Mouse (Mus musculus): Measurements from ENCODE around the gene Dapk1. TPM values are rescaled to one million over a fixed set of nuclear protein-coding genes. Genes with fewer than 3 reads are reported as not detected.

Gene Dapk1
- polyA plus RNA-seq, 1 experiment from 2014 or later, result 54.7 TPM

DNA sequence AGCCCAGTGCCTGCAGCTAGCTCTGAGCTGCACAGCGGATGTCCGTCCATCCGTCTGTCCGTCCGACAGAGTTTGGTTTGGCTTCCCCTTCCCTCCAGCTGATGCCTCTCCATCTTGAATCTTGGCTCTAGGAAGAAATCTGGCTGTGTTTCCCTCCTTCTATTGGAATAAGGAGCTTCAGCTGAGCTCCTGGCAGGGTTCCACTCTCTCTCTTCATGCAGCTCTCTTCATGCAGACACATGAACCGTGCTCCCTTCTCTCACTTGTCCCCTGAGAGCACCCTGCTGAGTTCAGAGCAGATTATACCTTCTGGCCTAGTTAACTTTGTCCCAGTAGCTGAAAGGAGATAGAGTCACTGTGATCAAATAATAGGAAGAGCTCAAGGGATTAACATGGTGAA lies 83.5 kb downstream of the Dapk1 start:
- no peaks in the 10 kb centered on the region for H3K9me3 ChIP-seq
- no peak overlapping the region for H3K4me2 ChIP-seq (replicated peaks)
- H3K27ac ChIP-seq (replicated peaks), result peak overlapping the region; percentile 80
- H3K4me1 ChIP-seq, result peaks cover 48% of the 10 kb centered on the region
- H3K9ac ChIP-seq (replicated peaks), result no peak overlapping the region
- WGBS, result 32% methylated on average over 6 of the region's 6 CpGs
- no peak overlapping the region for H3K4me3 ChIP-seq
- ATAC-seq (replicated peaks), result peak; percentile 14; the same call in 1 of the 2 replicates
- no peaks in the 10 kb centered on the region for H3K27me3 ChIP-seq
- no peaks in the 10 kb centered on the region for H3K36me3 ChIP-seq

DNA sequence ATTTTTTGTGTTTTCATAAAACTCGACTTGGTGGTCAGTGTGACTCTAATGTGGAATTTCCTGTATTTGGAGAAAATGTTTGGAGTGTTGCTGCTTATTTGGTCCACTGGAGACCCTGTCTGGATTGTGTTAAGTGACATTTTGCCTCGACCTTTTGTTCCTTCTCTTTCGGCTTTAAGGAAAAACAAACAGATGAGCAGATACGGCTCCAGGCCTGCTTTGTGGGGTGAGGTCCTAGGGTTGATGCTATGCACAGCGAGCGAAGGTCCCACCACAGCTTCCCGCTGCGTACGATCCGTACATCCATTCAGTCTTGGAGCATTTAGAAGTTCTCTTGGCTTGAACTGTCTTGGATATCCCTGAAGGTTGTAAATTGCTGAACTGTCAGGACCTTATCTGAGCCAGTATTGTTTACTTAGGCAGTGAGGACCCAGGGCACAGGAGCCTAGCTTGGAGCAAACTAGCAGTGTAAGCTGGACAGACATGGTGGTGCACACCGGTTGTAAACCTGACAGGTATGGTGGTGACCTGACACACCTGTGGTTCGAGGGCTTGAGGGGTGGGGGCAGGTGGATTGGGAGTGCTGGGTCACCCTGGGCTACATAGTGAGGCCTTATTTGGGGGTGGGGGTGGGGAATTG lies 84.4 kb downstream of the Dapk1 start:
- no peaks in the 10 kb centered on the region for H3K36me3 ChIP-seq
- H3K9me3 ChIP-seq, result no peaks in the 10 kb centered on the region
- H3K27me3 ChIP-seq, result no peaks in the 10 kb centered on the region
- ATAC-seq (replicated peaks), result no peak
- H3K4me1 ChIP-seq, result peaks cover 48% of the 10 kb centered on the region
- H3K9ac ChIP-seq (replicated peaks), result no peak overlapping the region
- no peak overlapping the region for H3K4me2 ChIP-seq (replicated peaks)
- H3K4me3 ChIP-seq, result no peak overlapping the region
- WGBS, result 78% methylated on average over 12 of the region's 12 CpGs
- peak overlapping the region; percentile 80; the same call in 1 of the 2 replicates for H3K27ac ChIP-seq (replicated peaks)

DNA sequence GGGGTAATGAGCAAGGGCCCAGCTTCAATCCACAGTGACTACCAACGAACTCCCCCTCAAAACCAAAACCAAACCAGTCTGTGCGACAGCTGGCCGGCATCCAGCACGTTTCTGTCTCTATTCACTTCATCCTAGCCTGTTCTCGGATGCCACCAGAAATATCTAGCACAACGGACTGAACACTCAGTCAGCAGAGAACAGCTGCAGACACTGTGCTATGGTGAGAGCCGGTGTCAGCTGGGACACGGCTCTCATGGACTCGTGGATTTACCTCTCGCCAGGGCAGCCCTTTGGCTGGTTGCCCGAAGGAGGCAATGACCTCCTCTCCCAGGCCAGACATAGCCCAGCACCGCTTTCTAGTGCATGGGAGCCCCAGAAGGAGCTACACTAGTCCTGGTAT lies 85.2 kb downstream of the Dapk1 start:
- H3K4me3 ChIP-seq, result no peak overlapping the region
- no peaks in the 10 kb centered on the region for H3K9me3 ChIP-seq
- no peak overlapping the region for H3K9ac ChIP-seq (replicated peaks)
- H3K4me1 ChIP-seq, result peaks cover 48% of the 10 kb centered on the region
- ATAC-seq (replicated peaks), result no peak
- no peaks in the 10 kb centered on the region for H3K27me3 ChIP-seq
- no peaks in the 10 kb centered on the region for H3K36me3 ChIP-seq
- WGBS, result 42% methylated on average over 12 of the region's 12 CpGs
- H3K27ac ChIP-seq (replicated peaks), result 0 out of 2 replicates have a peak overlapping the region, but pooled peaks have one; percentile 2
- no peak overlapping the region for H3K4me2 ChIP-seq (replicated peaks)

DNA sequence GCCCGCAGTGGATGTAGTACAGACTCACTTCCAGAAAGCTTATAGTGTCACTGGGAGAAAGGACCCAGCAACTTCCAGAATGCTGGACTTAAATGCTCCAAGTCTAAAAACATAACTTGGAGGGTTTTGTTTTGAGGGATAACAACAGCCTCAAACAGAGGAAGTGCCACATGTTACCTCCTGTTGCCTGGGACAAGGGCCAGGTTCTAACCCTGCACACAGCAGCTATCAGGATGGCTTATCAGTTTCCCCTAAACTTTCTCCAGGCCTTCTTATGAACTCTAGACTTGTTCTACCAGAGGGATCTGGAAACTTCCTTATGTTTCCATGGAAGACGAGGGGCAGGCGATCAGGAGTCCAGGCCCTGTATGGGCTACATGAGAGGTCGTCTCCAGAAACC lies 85.7 kb downstream of the Dapk1 start:
- peaks cover 48% of the 10 kb centered on the region for H3K4me1 ChIP-seq
- 97% methylated on average over 4 of the region's 4 CpGs for WGBS
- no peak overlapping the region for H3K4me2 ChIP-seq (replicated peaks)

DNA sequence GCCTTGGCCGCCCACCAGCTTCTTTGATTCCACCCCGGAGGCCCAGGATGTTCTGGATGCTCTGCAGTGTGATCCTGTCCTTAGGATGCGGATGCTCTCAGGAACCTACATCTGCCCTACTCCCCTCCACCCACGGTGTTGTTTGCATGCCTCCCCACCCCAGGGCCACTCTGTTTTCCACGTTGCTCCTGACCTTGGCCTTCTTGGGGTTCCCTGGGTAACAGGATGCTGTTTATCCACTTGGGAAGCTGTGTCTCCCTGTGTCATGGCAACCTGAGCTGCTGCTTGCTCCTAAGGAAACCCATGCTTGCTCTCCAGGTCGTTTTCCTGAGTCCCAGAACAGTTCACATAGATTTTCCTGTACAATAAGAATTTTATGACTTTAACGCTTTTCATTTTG lies 86.1 kb downstream of the Dapk1 start:
- Histone ChIP-seq H3K27ac (replicated peaks) (no peak overlapping the region), H3K27me3 (no peaks in the 10 kb centered on the region), H3K9me3 (no peaks in the 10 kb centered on the region), H3K9ac (replicated peaks) (no peak overlapping the region), H3K4me2 (replicated peaks) (no peak overlapping the region), H3K4me1 (peaks cover 48% of the 10 kb centered on the region), H3K36me3 (no peaks in the 10 kb centered on the region), H3K4me3 (no peak overlapping the region)
- ATAC-seq (replicated peaks), result no peak
- WGBS, result 81% methylated on average over 7 of the region's 7 CpGs

More for the DNA sequence above, 85.7 kb downstream of the Dapk1 start:
- Histone ChIP-seq H3K9me3 (no peaks in the 10 kb centered on the region), H3K27ac (replicated peaks) (0 out of 2 replicates have a peak overlapping the region, but pooled peaks have one; percentile 2), H3K4me3 (no peak overlapping the region), H3K9ac (replicated peaks) (no peak overlapping the region), H3K27me3 (no peaks in the 10 kb centered on the region), H3K36me3 (no peaks in the 10 kb centered on the region)
- no peak for ATAC-seq (replicated peaks)

DNA sequence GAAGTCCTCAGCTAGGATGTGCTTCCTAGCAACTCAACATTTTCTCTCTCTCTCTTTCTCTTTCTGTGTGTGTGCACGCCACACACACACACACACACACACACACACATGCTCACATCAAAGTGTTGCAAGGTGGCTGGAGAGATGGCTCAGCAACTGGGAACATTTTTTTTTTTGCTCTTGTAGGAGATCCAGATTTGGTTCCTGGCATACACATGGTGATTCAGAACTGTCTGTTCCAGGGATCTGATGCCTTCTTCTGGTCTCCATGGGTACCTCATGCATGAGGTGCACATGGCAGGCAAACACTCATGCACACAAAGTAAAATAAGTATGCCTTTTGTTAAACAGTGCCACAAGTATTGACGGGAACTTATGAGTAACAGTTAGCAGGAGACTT lies 89.2 kb downstream of the Dapk1 start:
- no peak overlapping the region for H3K9ac ChIP-seq (replicated peaks)
- no peaks in the 10 kb centered on the region for H3K36me3 ChIP-seq
- no peak overlapping the region for H3K4me2 ChIP-seq (replicated peaks)
- H3K9me3 ChIP-seq, result no peaks in the 10 kb centered on the region
- no peak overlapping the region for H3K4me3 ChIP-seq
- 98% methylated on average over 2 of the region's 2 CpGs for WGBS
- peaks cover 41% of the 10 kb centered on the region for H3K4me1 ChIP-seq
- H3K27ac ChIP-seq (replicated peaks), result no peak overlapping the region
- H3K27me3 ChIP-seq, result no peaks in the 10 kb centered on the region
- ATAC-seq (replicated peaks), result no peak

DNA sequence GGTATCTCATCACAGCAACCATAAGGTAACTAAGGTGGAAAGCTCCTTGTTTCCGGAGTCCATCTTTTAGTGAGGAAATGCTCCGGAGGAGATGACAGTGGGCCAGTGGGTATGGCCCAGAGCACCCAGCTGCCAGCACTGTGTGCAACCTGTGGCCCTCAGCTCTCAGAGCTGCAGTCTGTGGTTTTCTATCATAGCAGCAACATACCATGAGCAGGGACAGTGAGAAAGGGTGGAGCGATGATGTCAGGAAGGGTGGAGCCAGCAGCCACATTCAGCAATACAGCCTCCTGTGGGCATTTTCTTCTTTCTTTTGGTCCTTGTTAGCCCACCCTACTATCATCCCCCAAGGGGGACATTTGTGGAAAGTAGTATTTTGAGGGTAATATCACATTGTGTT lies 90.2 kb downstream of the Dapk1 start:
- no peak overlapping the region for H3K4me2 ChIP-seq (replicated peaks)
- 98% methylated on average over 3 of the region's 3 CpGs for WGBS
- no peak for ATAC-seq (replicated peaks)
- H3K9me3 ChIP-seq, result no peaks in the 10 kb centered on the region
- H3K4me1 ChIP-seq, result peaks cover 43% of the 10 kb centered on the region
- no peak overlapping the region for H3K9ac ChIP-seq (replicated peaks)
- H3K36me3 ChIP-seq, result no peaks in the 10 kb centered on the region
- no peak overlapping the region for H3K4me3 ChIP-seq
- no peak overlapping the region for H3K27ac ChIP-seq (replicated peaks)
- H3K27me3 ChIP-seq, result no peaks in the 10 kb centered on the region

DNA sequence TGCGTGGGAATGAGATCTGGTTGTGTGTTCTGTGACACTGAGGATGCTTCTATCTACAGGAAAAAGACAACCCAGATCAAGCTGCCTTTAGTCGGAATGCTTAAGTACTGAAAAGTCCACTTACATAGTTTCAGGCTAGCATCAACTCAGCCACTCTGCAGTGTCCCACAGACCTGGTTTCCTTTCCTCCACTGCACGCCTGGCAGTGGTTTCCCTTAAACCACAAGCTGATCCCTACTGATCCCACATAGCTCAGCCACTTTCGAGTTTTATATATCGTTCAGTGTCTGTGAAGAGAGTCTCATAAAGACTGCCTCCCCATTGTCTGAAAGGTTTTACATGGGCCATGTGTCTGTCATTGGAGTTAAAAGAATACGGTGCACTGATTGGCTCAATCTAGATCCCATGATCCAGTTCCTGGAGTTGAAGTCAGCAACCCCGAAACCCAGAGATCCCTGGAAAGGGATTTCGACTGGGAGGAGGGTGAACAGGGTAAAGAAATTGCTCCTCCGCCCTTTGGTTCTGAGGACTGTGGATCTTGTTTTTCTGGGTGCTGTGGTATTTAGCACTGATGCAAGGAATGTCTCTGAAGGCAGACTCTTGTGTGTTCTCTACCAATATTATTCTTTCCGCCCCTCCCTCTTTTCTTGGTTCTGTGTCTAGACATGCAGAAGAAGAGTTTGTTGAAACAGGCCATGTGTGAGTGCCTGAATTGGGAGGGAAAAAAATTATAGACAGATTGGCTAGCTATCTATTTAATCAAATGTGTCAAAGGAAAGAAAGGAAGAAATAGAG lies 93.6 kb downstream of the Dapk1 start:
- Histone ChIP-seq H3K36me3 (peaks cover 14% of the 10 kb centered on the region), H3K27me3 (no peaks in the 10 kb centered on the region), H3K4me3 (no peak overlapping the region), H3K4me1 (peaks cover 29% of the 10 kb centered on the region), H3K9me3 (no peaks in the 10 kb centered on the region), H3K9ac (replicated peaks) (no peak overlapping the region), H3K27ac (replicated peaks) (peak overlapping the region; percentile 80), H3K4me2 (replicated peaks) (no peak overlapping the region)
- 77% methylated on average over 10 of the region's 10 CpGs for WGBS
- no peak for ATAC-seq (replicated peaks)

DNA sequence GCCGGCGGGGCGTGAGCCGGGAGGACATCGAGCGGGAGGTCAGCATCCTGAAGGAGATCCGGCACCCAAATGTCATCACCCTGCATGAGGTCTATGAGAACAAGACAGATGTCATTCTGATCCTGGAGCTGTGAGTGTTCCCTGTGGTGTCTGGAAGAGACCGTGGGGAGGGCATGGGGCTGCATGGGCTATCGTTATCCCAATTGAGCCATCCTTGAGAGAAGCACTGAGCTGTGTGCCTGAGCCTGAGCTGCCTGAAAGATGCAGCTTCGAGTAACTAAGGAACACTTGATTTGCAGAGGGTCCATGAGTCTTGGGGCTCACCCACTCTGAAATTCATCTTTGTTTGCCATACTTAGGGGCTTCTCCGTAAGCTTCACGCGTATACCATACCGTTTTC lies 94.6 kb downstream of the Dapk1 start:
- peaks cover 14% of the 10 kb centered on the region for H3K36me3 ChIP-seq
- ATAC-seq (replicated peaks), result peak; percentile 33; the same call in 1 of the 2 replicates
- no peak overlapping the region; the same call in 1 of the 2 replicates for H3K9ac ChIP-seq (replicated peaks)
- 77% methylated on average over 14 of the region's 14 CpGs for WGBS
- H3K27me3 ChIP-seq, result no peaks in the 10 kb centered on the region
- H3K27ac ChIP-seq (replicated peaks), result peak overlapping the region; percentile 80
- H3K4me3 ChIP-seq, result no peak overlapping the region
- H3K9me3 ChIP-seq, result no peaks in the 10 kb centered on the region
- peaks cover 29% of the 10 kb centered on the region for H3K4me1 ChIP-seq
- no peak overlapping the region for H3K4me2 ChIP-seq (replicated peaks)

DNA sequence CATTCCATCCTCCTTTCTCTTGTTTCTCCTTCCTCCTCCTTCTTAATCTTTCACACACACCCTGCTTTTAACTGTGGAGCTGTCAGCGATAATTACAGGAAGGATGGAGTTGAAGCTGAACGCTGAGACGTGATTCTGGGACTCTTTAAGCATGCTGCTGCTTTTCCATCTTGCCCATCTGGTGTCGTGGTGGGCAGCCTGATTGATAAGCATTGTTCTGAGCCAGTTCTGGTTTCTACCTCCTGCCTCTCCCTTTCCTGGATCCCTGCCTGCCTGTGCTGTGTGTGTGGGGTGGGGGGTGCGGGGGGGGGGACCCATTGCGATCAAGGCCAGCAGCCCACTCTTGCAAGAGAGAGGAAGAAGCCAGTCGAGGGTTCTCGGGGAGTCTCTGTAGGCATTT lies 95.0 kb downstream of the Dapk1 start:
- no peak overlapping the region for H3K4me3 ChIP-seq
- ATAC-seq (replicated peaks), result peak; percentile 59; the same call in 1 of the 2 replicates
- no peak overlapping the region for H3K4me2 ChIP-seq (replicated peaks)
- peaks cover 14% of the 10 kb centered on the region for H3K36me3 ChIP-seq
- 41% methylated on average over 8 of the region's 8 CpGs for WGBS
- no peak overlapping the region; the same call in 1 of the 2 replicates for H3K9ac ChIP-seq (replicated peaks)
- H3K4me1 ChIP-seq, result peaks cover 29% of the 10 kb centered on the region
- no peaks in the 10 kb centered on the region for H3K9me3 ChIP-seq
- no peaks in the 10 kb centered on the region for H3K27me3 ChIP-seq
- H3K27ac ChIP-seq (replicated peaks), result peak overlapping the region; percentile 80

DNA sequence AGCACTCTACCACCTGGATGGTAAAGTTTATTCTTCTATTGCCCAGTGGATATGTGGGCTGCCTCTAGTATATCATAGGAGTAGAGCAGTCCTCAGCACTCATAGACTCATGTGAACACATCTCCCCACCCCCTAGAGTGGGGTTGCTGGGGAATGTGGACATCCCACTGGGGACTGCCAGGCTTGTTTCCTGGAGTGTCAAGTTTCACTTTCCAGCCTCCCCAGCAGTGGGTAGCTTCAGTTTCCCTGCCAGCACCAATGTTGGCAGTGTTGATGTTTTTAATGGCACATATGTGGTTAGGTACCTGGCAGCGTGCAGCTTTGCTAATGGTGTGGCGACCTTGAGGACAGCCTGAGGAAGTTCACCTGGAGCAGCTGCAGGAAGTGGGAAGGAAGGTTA lies 96.3 kb downstream of the Dapk1 start:
- peaks cover 29% of the 10 kb centered on the region for H3K4me1 ChIP-seq
- H3K9ac ChIP-seq (replicated peaks), result no peak overlapping the region
- WGBS, result 90% methylated on average over 2 of the region's 2 CpGs
- no peaks in the 10 kb centered on the region for H3K9me3 ChIP-seq
- H3K4me2 ChIP-seq (replicated peaks), result no peak overlapping the region
- peaks cover 17% of the 10 kb centered on the region for H3K36me3 ChIP-seq
- no peaks in the 10 kb centered on the region for H3K27me3 ChIP-seq
- H3K27ac ChIP-seq (replicated peaks), result no peak overlapping the region
- no peak for ATAC-seq (replicated peaks)
- no peak overlapping the region for H3K4me3 ChIP-seq

DNA sequence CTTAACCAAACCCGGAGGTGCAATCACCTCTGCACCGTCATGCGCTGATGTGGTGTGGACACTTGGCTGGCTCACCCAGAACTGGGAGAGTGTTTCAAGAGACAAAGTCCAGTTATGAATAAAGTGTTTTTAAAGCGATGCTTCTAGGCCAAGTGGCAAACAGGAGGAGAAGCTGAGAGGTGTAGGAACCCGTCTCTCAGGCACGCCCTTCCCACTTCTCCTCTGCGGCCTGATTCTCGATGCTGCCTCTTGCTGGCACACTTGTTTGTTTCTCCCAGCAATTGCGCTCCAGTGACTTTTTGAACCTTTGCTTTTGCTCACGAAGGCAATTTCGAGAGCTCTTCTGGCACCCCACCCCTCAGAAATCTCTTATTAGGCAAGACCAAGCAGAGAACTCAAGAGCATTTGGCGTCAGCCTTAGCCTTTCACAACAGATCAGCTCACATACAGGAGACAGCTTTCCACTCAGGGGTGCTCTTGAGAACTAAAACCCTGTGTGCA lies 100.0 kb downstream of the Dapk1 start:
- H3K27ac ChIP-seq (replicated peaks), result no peak overlapping the region
- no peak for ATAC-seq (replicated peaks)
- H3K9me3 ChIP-seq, result no peaks in the 10 kb centered on the region
- H3K4me3 ChIP-seq, result no peak overlapping the region
- no peaks in the 10 kb centered on the region for H3K27me3 ChIP-seq
- H3K4me2 ChIP-seq (replicated peaks), result no peak overlapping the region
- H3K4me1 ChIP-seq, result peaks cover 9% of the 10 kb centered on the region
- no peak overlapping the region for H3K9ac ChIP-seq (replicated peaks)
- peaks cover 23% of the 10 kb centered on the region for H3K36me3 ChIP-seq
- WGBS, result 85% methylated on average over 12 of the region's 12 CpGs

Data from forebrain, embryonic 15.5 days (tissue).